In the genomic region with DNA sequence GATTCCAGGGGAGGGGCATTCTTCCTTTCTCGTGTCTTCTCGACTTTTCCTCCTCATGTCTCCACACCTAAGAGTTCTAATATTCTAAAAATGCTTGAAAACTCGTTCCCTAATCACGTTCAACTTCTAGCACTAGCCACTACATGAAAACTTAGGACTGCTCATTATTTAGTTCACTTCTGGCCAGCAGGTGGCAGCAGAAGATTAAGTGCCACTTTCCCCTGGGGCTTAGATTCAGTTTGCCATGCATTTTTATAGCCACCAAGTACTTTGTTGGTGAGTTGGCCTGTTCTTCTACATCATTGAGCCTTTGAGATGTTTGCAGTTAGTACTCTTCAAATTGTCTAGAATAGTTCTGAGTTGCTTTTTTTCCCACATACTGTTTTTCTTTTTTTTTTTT, we compare ENCODE assay signal across 9 mouse cellular contexts. TPM values are rescaled to one million over a fixed set of nuclear protein-coding genes. Genes with fewer than 3 reads are reported as not detected.
A peak's percentile ranks its signal among the peaks of the same experiment; 100 is the strongest.
DNase-seq lines count a peak whose midpoint lies in the region; ATAC-seq and TF ChIP-seq lines count a peak whose summit lies in the region.
"Had no signal": no experiment of that assay in that cellular context is flagged by ENCODE, and none has a peak within 500 bp of the region (broad histone marks: within the 10 kb centered on the region; RNA-seq: fewer than 3 reads in every experiment).

No protein-coding gene starts in this region.

- no peaks in the 10 kb centered on the region for H3K27me3 ChIP-seq in kidney, embryonic 14.5 days (ENCODE audit: control insufficient read depth, insufficient read depth, low read length)
- no peaks in the 10 kb centered on the region for H3K27me3 ChIP-seq in liver, adult 2 months (ENCODE audit: control insufficient read depth, insufficient read depth, low read length)
- no peaks in the 10 kb centered on the region for H3K27me3 ChIP-seq in neural tube, embryonic 11.5 days (ENCODE audit: control insufficient read depth, insufficient read depth, low read length)

- H3K79me2 ChIP-seq in liver, adult 2 months (ENCODE audit: control insufficient read depth, insufficient read depth, low read length): no peaks in the 10 kb centered on the region

- no peak overlapping the region for H3K4me3 ChIP-seq in kidney, embryonic 14.5 days (ENCODE audit: low read length)
- no peak overlapping the region for H3K4me3 ChIP-seq in liver, adult 2 months (ENCODE audit: insufficient read depth, low read depth, low read length)
- H3K4me3 ChIP-seq in neural tube, embryonic 11.5 days (ENCODE audit: low read depth, low read length): no peak overlapping the region
- H3K4me3 ChIP-seq: erythroblast, embryonic 14.5 days had no signal

- H3K9me3 ChIP-seq in kidney, embryonic 14.5 days (ENCODE audit: control insufficient read depth, low read length): no peaks in the 10 kb centered on the region
- no peaks in the 10 kb centered on the region for H3K9me3 ChIP-seq in neural tube, embryonic 11.5 days (ENCODE audit: control insufficient read depth, low read length)

- TF ChIP-seq CTCF in liver, adult 2 months (IDR thresholded peaks at IDR 0.05; ENCODE audit: low read depth, low read length): peak; percentile 64

- TF ChIP-seq POLR2A in liver, adult 2 months (IDR thresholded peaks at IDR 0.05; ENCODE audit: extremely low read depth, insufficient read depth, low read length): no peak

- WGBS in kidney, embryonic 14.5 days: 15% methylated on average over 4 of the region's 4 CpGs
- WGBS in liver, adult 2 months: 0% methylated on average over 4 of the region's 4 CpGs
- 14% methylated on average over 4 of the region's 4 CpGs for WGBS in neural tube, embryonic 11.5 days

- no peak overlapping the region for H3K27ac ChIP-seq in kidney, embryonic 14.5 days (ENCODE audit: low read depth, low read length)
- H3K27ac ChIP-seq in liver, adult 2 months (replicated peaks; ENCODE audit: insufficient read depth, low read depth, low read length): no peak overlapping the region
- no peak overlapping the region for H3K27ac ChIP-seq in neural tube, embryonic 11.5 days (ENCODE audit: low read depth, low read length)

- no peak overlapping the region for H3K4me2 ChIP-seq in kidney, embryonic 14.5 days (replicated peaks; ENCODE audit: low read depth, low read length)
- no peak overlapping the region for H3K4me2 ChIP-seq in neural tube, embryonic 11.5 days (ENCODE audit: low read depth)

- no peaks in the 10 kb centered on the region for H3K4me1 ChIP-seq in kidney, embryonic 14.5 days (ENCODE audit: control insufficient read depth, insufficient read depth, low read length)
- H3K4me1 ChIP-seq in liver, adult 2 months (ENCODE audit: control insufficient read depth, insufficient read depth, low read length): no peaks in the 10 kb centered on the region
- H3K4me1 ChIP-seq in neural tube, embryonic 11.5 days (ENCODE audit: control insufficient read depth, insufficient read depth, low read length): no peaks in the 10 kb centered on the region

- peak; percentile 72 for DNase-seq in A20 (ENCODE audit: low read depth, low spot score)
- DNase-seq in ZHBTc4 (ENCODE audit: low read depth, low spot score): peak; percentile 84
- DNase-seq in gastrocnemius, adult 8-10 months (ENCODE audit: low spot score in 2 of 2): peak; percentile 45 to 59
- peak; percentile 62 for DNase-seq in liver, adult 2 months (ENCODE audit: extremely low read depth, low read depth, low spot score)
- peak; percentile 74 for DNase-seq in neural tube, embryonic 11.5 days (ENCODE audit: low spot score)
- DNase-seq in testis, postnatal 14 days (ENCODE audit: low spot score): peak; percentile 24

- no peak overlapping the region for H3K9ac ChIP-seq in kidney, embryonic 14.5 days (ENCODE audit: low read depth, low read length)
- H3K9ac ChIP-seq in liver, adult 2 months (ENCODE audit: low read depth, low read length): no peak overlapping the region
- no peak overlapping the region for H3K9ac ChIP-seq in neural tube, embryonic 11.5 days (ENCODE audit: low read length)

- ATAC-seq in common myeloid progenitor, adult 5-6 weeks (replicated peaks; ENCODE audit: low read depth, poor library complexity, severe bottlenecking): peak; percentile 86
- ATAC-seq in kidney, embryonic 14.5 days (ENCODE audit: low FRiP score, low TSS enrichment): peak; percentile 72; the same call in 1 of the 2 replicates
- ATAC-seq in neural tube, embryonic 11.5 days (ENCODE audit: insufficient read depth, low FRiP score, low TSS enrichment): no peak

- no peaks in the 10 kb centered on the region for H3K36me3 ChIP-seq in kidney, embryonic 14.5 days (ENCODE audit: control insufficient read depth, insufficient read depth, low read length)
- no peaks in the 10 kb centered on the region for H3K36me3 ChIP-seq in liver, adult 2 months (ENCODE audit: control insufficient read depth, insufficient read depth, low read length)
- no peaks in the 10 kb centered on the region for H3K36me3 ChIP-seq in neural tube, embryonic 11.5 days (ENCODE audit: control insufficient read depth, insufficient read depth, low read length)

RNA-seq across cellular contexts. Expression of gene Ddx10, which starts 6.5 kb away (rescaled TPM):
- total RNA-seq in common myeloid progenitor, adult 5-6 weeks (2017): 83.3 and 86.2 TPM in 2 replicates
- total RNA-seq in gastrocnemius, adult 8-10 months (2022): 10 to 100 TPM in 2 of 4 experiments, 1 to 10 TPM in 2; 7.9 to 11.7 (median 9.2) TPM
- polyA plus RNA-seq in kidney, embryonic 14.5 days (2014; fragmentation: Nextera tagmentation; extraction: Ambion mirVana): 26.0 and 35.7 TPM in 2 replicates
- total RNA-seq in liver, adult 2 months (2014; rRNA removed): 6.3 and 7.8 TPM in 2 replicates
- polyA plus RNA-seq in liver, adult 2 months (2012; rRNA removed): 0.87 and 1.0 TPM in 2 replicates
- polyA plus RNA-seq in neural tube, embryonic 11.5 days (2014; fragmentation: Nextera tagmentation; extraction: Ambion mirVana): 32.4 and 32.7 TPM in 2 replicates

RNA-seq across cellular contexts. Expression of gene Exph5, which starts 47.1 kb away (rescaled TPM):
- total RNA-seq in common myeloid progenitor, adult 5-6 weeks (2017): not detected in 2 replicates
- total RNA-seq in gastrocnemius, adult 8-10 months (2022): 1 to 10 TPM; 1.9 to 4.1 (median 2.8) TPM
- polyA plus RNA-seq in kidney, embryonic 14.5 days (2014; fragmentation: Nextera tagmentation; extraction: Ambion mirVana): 1.1 and 2.1 TPM in 2 replicates
- 11.9 and 12.6 TPM in 2 replicates for total RNA-seq in liver, adult 2 months (2014; rRNA removed)
- polyA plus RNA-seq in liver, adult 2 months (2012; rRNA removed): 1.9 and 2.7 TPM in 2 replicates
- polyA plus RNA-seq in neural tube, embryonic 11.5 days (2014; fragmentation: Nextera tagmentation; extraction: Ambion mirVana): 0.55 and 0.56 TPM in 2 replicates
- polyA plus RNA-seq: erythroblast, embryonic 14.5 days had no signal

Comparison
In these comparisons a context has a peak if more than half of its experiments do, and no peak if none do; other contexts are left out.
1. DNase-seq: peak in every context shown above with its lines; median percentile 84 in ZHBTc4; 74 in neural tube, embryonic 11.5 days; 72 in A20; 62 in liver, adult 2 months; 52 in gastrocnemius, adult 8-10 months; 24 in testis, postnatal 14 days.